Mouse (Mus musculus) lung, postnatal 36 days (tissue): ENCODE results near the gene Mkrn2os.

Source experiments
- DNase-seq: peaks from one replicate; pipeline ENCODE4 v3.0.0; 2022; ENCODE audit warnings: mixed read lengths

Mkrn2os gene

GRCm38 (mm10) chr6:115582328-115583115, 9.9 kb downstream of the Mkrn2os start:
- DNase-seq = no peak

- no peak for DNase-seq
Observed at GRCm38 (mm10) chr6:115580810-115581209, 11.6 kb downstream of the Mkrn2os start.

GRCm38 (mm10) chr6:115577941-115578340, 14.4 kb downstream of the Mkrn2os start:
- DNase-seq = no peak

GRCm38 (mm10) chr6:115577407-115577806, 15.0 kb downstream of the Mkrn2os start:
- no peak for DNase-seq

GRCm38 (mm10) chr6:115574171-115574570, 18.2 kb downstream of the Mkrn2os start:
- no peak for DNase-seq

- DNase-seq = no peak
Observed at GRCm38 (mm10) chr6:115565479-115566045, 26.8 kb downstream of the Mkrn2os start.

- no peak for DNase-seq
Observed at GRCm38 (mm10) chr6:115559651-115560632, 32.4 kb downstream of the Mkrn2os start.

- DNase-seq = no peak
Observed at GRCm38 (mm10) chr6:115558176-115558575, 34.2 kb downstream of the Mkrn2os start.

GRCm38 (mm10) chr6:115555485-115555884, 36.9 kb downstream of the Mkrn2os start:
- DNase-seq = no peak

- DNase-seq = peak; percentile 61
Observed at GRCm38 (mm10) chr6:115546276-115546675, 46.1 kb downstream of the Mkrn2os start.

GRCm38 (mm10) chr6:115544442-115544970, 47.9 kb downstream of the Mkrn2os start, which contains the start of gene Tsen2:
Tsen2 (plus strand) TSS chr6:115544664.
- DNase-seq = peak; percentile 98

- DNase-seq = no peak
Observed at GRCm38 (mm10) chr6:115542341-115542740, 50.0 kb downstream of the Mkrn2os start.

- no peak for DNase-seq
Observed at GRCm38 (mm10) chr6:115541676-115542275, 50.6 kb downstream of the Mkrn2os start.

GRCm38 (mm10) chr6:115538645-115539429, 53.5 kb downstream of the Mkrn2os start:
- peak; percentile 88 for DNase-seq

- no peak for DNase-seq
Observed at GRCm38 (mm10) chr6:115536169-115536568, 56.2 kb downstream of the Mkrn2os start.

GRCm38 (mm10) chr6:115534617-115535016, 57.8 kb downstream of the Mkrn2os start:
- peak; percentile 45 for DNase-seq
